Mouse (Mus musculus) urinary bladder, postnatal 14 days (tissue): Measurements from ENCODE around the gene Emc4.
A peak's percentile ranks its signal among the peaks of the same experiment; 100 is the strongest.

Experiments
- DNase-seq: peaks from one replicate; pipeline ENCODE4 v3.0.0; 2021; ENCODE audit warnings: low spot score

The Emc4 gene

GRCm38 (mm10) chr2:112367726-112368673 lies at the start of gene Emc4:
Emc4 (minus strand) TSS chr2:112368027.
- peak; percentile 94 for DNase-seq

GRCm38 (mm10) chr2:112407030-112407429 lies 39.2 kb upstream of the Emc4 start:
- no peak for DNase-seq

GRCm38 (mm10) chr2:112396649-112397048 lies 28.8 kb upstream of the Emc4 start:
- DNase-seq = no peak

DNA sequence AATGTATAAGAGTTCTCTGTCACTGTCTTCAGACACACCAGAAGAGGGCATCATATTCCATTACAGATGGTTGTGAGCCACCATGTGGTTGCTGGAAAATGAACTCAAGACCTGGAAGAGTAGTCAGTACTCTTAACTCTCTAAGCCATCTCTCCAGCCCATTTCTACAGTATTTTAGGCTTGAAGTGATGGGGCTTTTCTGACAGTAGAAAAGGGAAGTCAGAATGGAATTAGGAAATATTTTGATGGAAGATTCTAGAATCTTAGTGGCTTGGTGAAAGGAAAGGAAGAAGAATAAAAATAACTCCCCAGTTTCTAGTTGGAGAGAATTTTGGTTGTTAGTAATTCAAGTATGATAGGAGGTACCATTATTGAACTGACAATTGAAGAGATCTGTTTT lies 26.1 kb upstream of the Emc4 start:
- no peak for DNase-seq

GRCm38 (mm10) chr2:112392689-112393088 lies 24.9 kb upstream of the Emc4 start:
- no peak for DNase-seq

- DNase-seq = no peak
Measured at GRCm38 (mm10) chr2:112391346-112392000, 23.6 kb upstream of the Emc4 start.

GRCm38 (mm10) chr2:112390843-112391242 lies 23.0 kb upstream of the Emc4 start:
- no peak for DNase-seq

DNA sequence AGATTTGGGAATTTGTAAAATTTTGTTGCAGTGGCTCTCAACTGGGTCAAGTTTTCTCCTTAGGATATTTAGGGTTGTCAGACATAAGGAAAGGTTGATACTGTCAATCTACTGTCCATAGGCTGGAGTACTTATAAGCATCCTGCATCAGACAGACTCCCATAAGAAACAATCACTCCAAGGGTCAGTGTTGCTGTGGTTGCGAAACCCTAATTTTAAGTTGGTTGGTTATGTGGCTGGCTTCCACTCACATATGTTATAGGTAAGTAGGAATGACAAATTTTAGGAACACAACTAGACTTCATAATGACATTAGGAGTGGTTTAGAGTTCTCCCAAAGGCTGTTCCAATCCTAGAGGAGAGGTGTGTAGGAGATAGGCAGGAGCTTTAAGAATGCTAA lies 13.4 kb upstream of the Emc4 start:
- no peak for DNase-seq

DNA sequence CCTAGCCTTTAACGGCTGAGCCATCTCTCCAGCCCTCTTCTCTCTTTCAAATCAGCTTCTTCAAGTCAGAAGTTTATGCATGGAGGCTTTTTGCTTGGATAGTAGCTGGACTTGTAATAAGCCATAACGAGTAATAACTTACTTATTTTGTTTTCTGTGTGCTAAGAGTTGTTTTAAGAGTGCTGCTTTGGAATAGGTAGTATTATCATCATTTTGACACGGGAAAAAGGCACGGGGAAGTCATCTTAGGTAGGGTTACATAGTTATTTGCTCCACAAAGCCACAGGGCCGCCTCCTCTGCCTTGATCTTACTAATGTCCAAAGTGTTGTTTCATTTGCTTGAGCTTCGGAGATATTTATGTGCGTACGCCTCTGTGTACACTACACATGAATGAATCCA lies 12.3 kb upstream of the Emc4 start:
- no peak for DNase-seq

- peak; percentile 96 for DNase-seq
Measured at GRCm38 (mm10) chr2:112378973-112379898, 11.4 kb upstream of the Emc4 start, which contains the start of gene Katnbl1. Katnbl1 (plus strand) TSS chr2:112379211.

DNA sequence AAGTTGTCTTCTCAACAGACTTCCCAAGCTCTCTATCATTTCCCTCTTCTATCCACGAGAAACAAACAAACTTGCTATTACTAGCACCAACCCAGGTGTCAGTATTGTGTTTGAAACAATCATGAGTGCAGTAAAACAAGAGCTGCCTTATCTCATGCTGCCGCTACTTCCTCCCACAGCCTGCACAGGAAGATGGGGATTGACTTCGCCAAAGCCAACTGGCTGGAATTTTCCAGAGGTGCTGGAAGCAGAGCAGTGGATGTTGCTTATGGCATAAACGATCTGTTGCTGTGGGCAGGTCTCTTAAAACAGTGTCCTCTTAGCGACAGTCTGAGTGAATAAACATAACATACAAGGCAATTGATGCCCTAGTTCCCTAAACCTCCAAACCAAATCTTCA lies 6.8 kb upstream of the Emc4 start:
- no peak for DNase-seq

DNA sequence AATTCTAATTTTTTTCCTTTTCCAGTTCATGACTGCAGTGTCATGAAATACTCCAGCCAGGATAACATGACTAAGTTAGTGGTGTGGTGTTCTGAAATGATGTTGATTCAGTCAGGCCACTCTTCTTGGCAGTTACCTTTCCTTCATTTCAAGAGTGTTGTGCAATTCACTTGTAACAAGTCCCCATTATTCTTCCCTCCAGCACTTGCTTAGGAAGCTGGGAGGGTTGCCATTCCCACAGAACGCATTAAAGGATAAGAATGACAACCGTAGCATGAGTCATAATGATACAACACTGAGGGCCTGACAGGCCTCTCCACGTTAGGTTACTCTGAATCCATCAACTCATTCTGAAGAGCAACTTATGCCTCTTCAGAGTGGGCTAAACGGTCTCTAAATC lies 5.3 kb upstream of the Emc4 start:
- no peak for DNase-seq

- DNase-seq = peak; percentile 41
Measured at GRCm38 (mm10) chr2:112369941-112370340, 2.1 kb upstream of the Emc4 start.

DNA sequence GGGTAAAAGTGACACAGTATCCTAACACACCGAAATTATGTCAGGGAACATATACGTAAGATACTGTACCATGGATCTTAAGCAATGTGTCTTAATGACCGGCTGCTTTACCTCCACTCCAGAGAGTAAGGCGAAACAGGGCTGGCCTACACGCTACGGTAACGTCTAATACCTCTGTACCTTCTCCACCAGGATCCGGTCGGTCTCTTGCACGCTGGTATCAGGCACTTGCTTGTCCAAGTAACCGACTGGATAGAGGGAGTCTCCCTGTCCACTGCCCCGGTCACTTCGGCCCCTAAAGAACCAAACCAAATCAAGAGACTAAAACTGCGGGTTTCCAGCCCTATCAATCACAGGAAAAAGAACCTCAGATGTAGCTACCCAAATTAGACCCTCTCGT lies 605 bp downstream of the Emc4 start:
- DNase-seq = no peak

DNA sequence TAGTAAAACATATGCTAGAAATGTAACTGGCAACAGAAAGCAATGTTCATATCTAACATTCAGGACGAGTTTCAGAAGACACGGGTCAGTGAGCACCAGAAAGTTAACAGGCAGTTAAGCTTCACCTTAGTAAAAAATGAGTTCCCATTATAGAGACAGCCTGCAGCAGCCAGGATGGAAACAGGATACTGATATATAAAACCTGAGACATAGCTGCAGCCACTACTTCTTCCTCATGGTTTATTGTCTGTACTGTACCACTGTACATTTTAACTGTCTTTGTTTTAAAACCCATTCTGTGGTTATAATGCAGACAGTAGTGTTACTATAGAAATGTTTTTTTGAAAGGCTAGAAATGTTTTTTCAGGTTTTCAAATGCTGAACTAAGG lies 7.1 kb downstream of the Emc4 start:
- no peak for DNase-seq

DNA sequence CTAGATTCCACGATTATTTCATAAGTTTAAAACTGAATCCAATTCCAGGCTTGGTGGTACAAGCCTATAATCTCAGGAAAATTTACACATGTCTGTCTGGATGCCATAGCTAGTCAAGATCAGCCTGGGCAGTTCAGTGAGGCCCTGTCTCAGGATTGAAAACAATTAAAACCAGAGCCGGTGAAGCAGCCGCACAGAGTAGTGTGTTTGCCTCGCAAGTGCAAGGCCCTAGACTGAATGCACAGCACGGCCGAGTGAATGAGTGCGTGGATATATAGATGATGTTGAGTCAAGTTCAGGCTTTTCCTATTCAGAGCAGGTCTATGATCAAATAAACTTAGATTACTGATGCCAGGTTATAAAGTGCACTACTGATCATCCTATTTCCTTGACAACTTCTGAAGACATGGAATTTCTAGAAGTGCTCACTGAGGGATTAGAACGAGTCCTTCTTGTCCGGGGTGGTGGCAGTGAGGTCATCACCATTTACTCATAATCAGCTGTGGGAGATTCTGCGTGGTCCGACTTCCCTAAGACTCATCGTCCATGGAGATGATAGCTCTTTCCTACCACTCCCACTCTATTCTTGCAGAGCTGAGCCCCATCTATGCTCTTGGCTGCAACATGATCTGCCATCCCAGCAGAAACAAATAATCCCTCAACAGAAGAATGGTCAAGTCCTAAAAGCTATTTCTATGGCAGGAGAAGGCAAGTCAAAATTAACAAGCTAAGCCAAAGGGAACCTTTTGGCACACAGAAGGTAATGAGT lies 7.6 kb downstream of the Emc4 start:
- no peak for DNase-seq

DNA sequence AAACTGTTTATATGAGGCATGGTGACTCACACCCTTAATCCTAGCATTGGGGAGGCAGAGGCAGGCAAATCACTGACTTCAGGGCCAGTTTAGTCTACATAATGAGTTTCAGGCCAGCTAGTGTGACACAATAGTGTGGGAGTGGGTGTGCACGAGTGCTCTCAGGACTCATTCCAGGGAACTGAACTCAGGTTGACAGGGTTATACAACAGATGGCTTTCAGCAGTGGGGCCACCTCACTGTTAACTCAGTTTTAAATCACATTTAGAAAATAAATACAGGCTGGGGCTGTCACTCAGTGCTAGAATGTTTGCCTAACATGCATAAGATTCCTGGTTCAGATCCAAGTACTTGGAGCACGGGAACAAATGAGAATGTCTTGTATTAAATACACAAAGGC lies 8.2 kb downstream of the Emc4 start:
- DNase-seq = no peak

GRCm38 (mm10) chr2:112353685-112354455 lies 14.0 kb downstream of the Emc4 start:
- no peak for DNase-seq

GRCm38 (mm10) chr2:112348246-112348645 lies 19.6 kb downstream of the Emc4 start:
- DNase-seq = no peak

DNA sequence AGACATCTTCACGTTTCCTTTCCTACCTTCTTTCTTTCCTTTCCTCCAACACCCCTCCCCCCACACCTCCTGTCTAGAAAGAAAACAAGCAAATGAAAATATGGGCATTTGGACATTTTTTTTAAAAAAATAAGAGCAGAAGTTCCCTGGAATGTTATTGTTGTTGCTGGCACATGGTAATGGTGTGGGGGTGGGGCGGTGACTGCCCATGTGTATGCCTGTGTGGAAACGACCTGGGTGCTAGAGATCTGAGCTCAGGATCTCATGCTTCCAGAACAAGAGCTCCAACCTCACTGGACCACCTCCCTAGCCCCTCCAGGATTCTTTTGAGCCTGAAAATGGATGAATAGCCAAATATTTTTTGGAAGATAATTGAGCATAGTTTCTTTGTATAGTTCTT lies 26.7 kb downstream of the Emc4 start:
- no peak for DNase-seq

- DNase-seq = no peak
Measured at GRCm38 (mm10) chr2:112339736-112340135, 28.1 kb downstream of the Emc4 start.
